ENCODE assay signal across 28 mouse cellular contexts in genomic region chr4:17667267-17667850, GRCm38 (mm10).
DNase-seq lines count a peak whose midpoint lies in the region; ATAC-seq lines count a peak whose summit lies in the region.
"Had no signal": no experiment of that assay in that cellular context is flagged by ENCODE, and none has a peak within 500 bp of the region (broad histone marks: within the 10 kb centered on the region; RNA-seq: fewer than 3 reads in every experiment).

No protein-coding gene starts in this region.

- no peaks in the 10 kb centered on the region for H3K4me1 ChIP-seq in intestine, embryonic 14.5 days (replicated peaks; ENCODE audit: control insufficient read depth, insufficient read depth, low read length)
- no peaks in the 10 kb centered on the region for H3K4me1 ChIP-seq in intestine, embryonic 16.5 days (ENCODE audit: control insufficient read depth, insufficient read depth, low read length)
- H3K4me1 ChIP-seq: embryonic facial prominence, embryonic 13.5 days; embryonic facial prominence, embryonic 15.5 days; forebrain, embryonic 10.5 days; forebrain, embryonic 12.5 days had no signal

- no peaks in the 10 kb centered on the region for H3K27me3 ChIP-seq in intestine, embryonic 14.5 days (replicated peaks; ENCODE audit: control insufficient read depth, insufficient read depth, low read length)
- H3K27me3 ChIP-seq in intestine, embryonic 16.5 days (replicated peaks; ENCODE audit: control insufficient read depth, insufficient read depth, low read length), result no peaks in the 10 kb centered on the region
- H3K27me3 ChIP-seq: CH12.LX; embryonic facial prominence, embryonic 13.5 days; embryonic facial prominence, embryonic 15.5 days; forebrain, embryonic 12.5 days; Patski had no signal

- no peaks in the 10 kb centered on the region for H3K9me3 ChIP-seq in intestine, embryonic 14.5 days (ENCODE audit: control insufficient read depth, low read length)
- H3K9me3 ChIP-seq in intestine, embryonic 16.5 days (ENCODE audit: control insufficient read depth, low read length), result no peaks in the 10 kb centered on the region
- H3K9me3 ChIP-seq: embryonic facial prominence, embryonic 13.5 days; embryonic facial prominence, embryonic 15.5 days; forebrain, embryonic 10.5 days; forebrain, embryonic 12.5 days; G1E had no signal

- peak; percentile 55; the same call in 1 of the 2 replicates for ATAC-seq in intestine, embryonic 14.5 days (replicated peaks; ENCODE audit: low FRiP score, low TSS enrichment, low read depth)
- ATAC-seq in intestine, embryonic 16.5 days, result peak; percentile 97
- ATAC-seq: activated CD4-positive, CD25-positive, alpha-beta regulatory T cell, adult 4 months; CD4-positive, CD25-positive, alpha-beta regulatory T cell, adult 4 months; forebrain, embryonic 14.5 days; forebrain, embryonic 16.5 days; Patski had no signal

- H3K4me2 ChIP-seq in intestine, embryonic 14.5 days (ENCODE audit: low read length), result no peak overlapping the region
- no peak overlapping the region for H3K4me2 ChIP-seq in intestine, embryonic 16.5 days (ENCODE audit: low read depth, low read length)
- H3K4me2 ChIP-seq: embryonic facial prominence, embryonic 13.5 days; embryonic facial prominence, embryonic 15.5 days; forebrain, embryonic 12.5 days had no signal

- peak; percentile 18 for DNase-seq in heart, adult 11 months
- no peak for DNase-seq in heart, postnatal 4 days
- no peak for DNase-seq in intestine, embryonic 14.5 days (ENCODE audit: low spot score)
- no peak for DNase-seq in spleen, postnatal 36 days (ENCODE audit: low spot score in 2 of 2)
- no peak for DNase-seq in left cerebral cortex, adult 9 months (ENCODE audit: low spot score in 2 of 2)
- DNase-seq: adrenal gland, adult 8-10 months; adrenal gland, postnatal 14 days; adrenal gland, postnatal 36 days; B cell, adult 2 months; cerebellum, adult 11-12 months; cerebellum, adult 2 months; cerebellum, adult 9-10 months; cerebellum, postnatal 10 days; cerebellum, postnatal 25 days; embryo, embryonic 11 days had no signal

- no peak overlapping the region for H3K27ac ChIP-seq in intestine, embryonic 14.5 days (ENCODE audit: low read depth)
- H3K27ac ChIP-seq in intestine, embryonic 16.5 days (ENCODE audit: low read length), result no peak overlapping the region
- H3K27ac ChIP-seq: embryonic facial prominence, embryonic 13.5 days; embryonic facial prominence, embryonic 15.5 days; forebrain, embryonic 10.5 days; forebrain, embryonic 12.5 days had no signal

- no peaks in the 10 kb centered on the region for H3K36me3 ChIP-seq in intestine, embryonic 14.5 days (ENCODE audit: control insufficient read depth, insufficient read depth, low read length)
- H3K36me3 ChIP-seq in intestine, embryonic 16.5 days (ENCODE audit: control insufficient read depth, insufficient read depth, low read length), result no peaks in the 10 kb centered on the region
- H3K36me3 ChIP-seq: embryonic facial prominence, embryonic 13.5 days; embryonic facial prominence, embryonic 15.5 days; forebrain, embryonic 10.5 days; forebrain, embryonic 12.5 days; G1E had no signal

- no peak overlapping the region for H3K9ac ChIP-seq in intestine, embryonic 14.5 days (ENCODE audit: low read length)
- no peak overlapping the region for H3K9ac ChIP-seq in intestine, embryonic 16.5 days (ENCODE audit: low read depth, low read length)
- H3K9ac ChIP-seq: embryonic facial prominence, embryonic 13.5 days; embryonic facial prominence, embryonic 15.5 days; forebrain, embryonic 12.5 days had no signal

- 93% methylated on average over 1 of the region's 1 CpGs for WGBS in intestine, embryonic 14.5 days
- 64% methylated on average over 1 of the region's 1 CpGs for WGBS in intestine, embryonic 16.5 days

- H3K4me3 ChIP-seq in intestine, embryonic 14.5 days (ENCODE audit: low read depth, low read length), result no peak overlapping the region
- no peak overlapping the region for H3K4me3 ChIP-seq in intestine, embryonic 16.5 days (ENCODE audit: low read length)
- H3K4me3 ChIP-seq: embryonic facial prominence, embryonic 13.5 days; embryonic facial prominence, embryonic 15.5 days; erythroblast, embryonic 14.5 days; forebrain, embryonic 10.5 days; forebrain, embryonic 12.5 days had no signal
